Mouse (Mus musculus): ENCODE data around the gene Utp11. TPM values are rescaled to one million over a fixed set of nuclear protein-coding genes. Genes with fewer than 3 reads are reported as not detected.
A peak's percentile ranks its signal among the peaks of the same experiment; 100 is the strongest.

Utp11 gene
- polyA plus RNA-seq, 1 experiment from 2014 or later = 78.6 TPM

- no peak for DNase-seq (ENCODE audit: low spot score)
- Histone ChIP-seq H3K4me1 (no peaks in the 10 kb centered on the region), H3K27me3 (replicated peaks; ENCODE audit: low read depth, poor library complexity, severe bottlenecking) (no peaks in the 10 kb centered on the region), H3K36me3 (replicated peaks) (peaks cover 94% of the 10 kb centered on the region), H3K9me3 (no peaks in the 10 kb centered on the region), H3K27ac (replicated peaks) (no peak overlapping the region), H3K4me3 (no peak overlapping the region)
- WGBS = 64% methylated on average over 7 of the region's 7 CpGs
Measured at GRCm38 (mm10) chr4:124682270-124682669, 11.1 kb downstream of the Utp11 start.

GRCm38 (mm10) chr4:124675958-124676357, 17.4 kb downstream of the Utp11 start:
- whole genome bisulfite sequencing = 84% methylated on average over 6 of the region's 6 CpGs

GRCm38 (mm10) chr4:124675037-124675436, 18.4 kb downstream of the Utp11 start:
- peaks cover 34% of the 10 kb centered on the region for H3K4me1 ChIP-seq
- H3K4me3 ChIP-seq = no peak overlapping the region
- no peak overlapping the region for H3K27ac ChIP-seq (replicated peaks)
- under 1% methylated on average over 4 of the region's 4 CpGs for WGBS
- peak; percentile 81 for DNase-seq (ENCODE audit: low spot score)
- peaks cover 48% of the 10 kb centered on the region for H3K27me3 ChIP-seq (replicated peaks; ENCODE audit: low read depth, poor library complexity, severe bottlenecking)
- no peaks in the 10 kb centered on the region for H3K9me3 ChIP-seq
- H3K36me3 ChIP-seq (replicated peaks) = peaks cover 39% of the 10 kb centered on the region

More at GRCm38 (mm10) chr4:124675958-124676357, 17.4 kb downstream of the Utp11 start:
- no peak overlapping the region for H3K27ac ChIP-seq (replicated peaks)
- peaks cover 34% of the 10 kb centered on the region for H3K4me1 ChIP-seq
- peaks cover 49% of the 10 kb centered on the region for H3K36me3 ChIP-seq (replicated peaks)
- DNase-seq (ENCODE audit: low spot score) = no peak
- H3K27me3 ChIP-seq (replicated peaks; ENCODE audit: low read depth, poor library complexity, severe bottlenecking) = peaks cover 38% of the 10 kb centered on the region
- H3K4me3 ChIP-seq = no peak overlapping the region
- no peaks in the 10 kb centered on the region for H3K9me3 ChIP-seq

- H3K27ac ChIP-seq (replicated peaks) = peak overlapping the region; percentile 48; the same call in 1 of the 2 replicates
- no peak overlapping the region for H3K4me3 ChIP-seq
- peaks cover 50% of the 10 kb centered on the region for H3K27me3 ChIP-seq (replicated peaks; ENCODE audit: low read depth, poor library complexity, severe bottlenecking)
- no peak for DNase-seq (ENCODE audit: low spot score)
- peaks cover 34% of the 10 kb centered on the region for H3K4me1 ChIP-seq
- no peaks in the 10 kb centered on the region for H3K9me3 ChIP-seq
- 56% methylated on average over 17 of the region's 17 CpGs for WGBS
- H3K36me3 ChIP-seq (replicated peaks) = peaks cover 34% of the 10 kb centered on the region
Measured at GRCm38 (mm10) chr4:124674334-124675032, 18.9 kb downstream of the Utp11 start.

GRCm38 (mm10) chr4:124672347-124673320, 20.8 kb downstream of the Utp11 start:
- peaks cover 16% of the 10 kb centered on the region for H3K36me3 ChIP-seq (replicated peaks)
- peaks cover 68% of the 10 kb centered on the region for H3K27me3 ChIP-seq (replicated peaks; ENCODE audit: low read depth, poor library complexity, severe bottlenecking)
- H3K4me1 ChIP-seq = peaks cover 42% of the 10 kb centered on the region
- H3K27ac ChIP-seq (replicated peaks) = peak overlapping the region; percentile 44; the same call in 1 of the 2 replicates
- peak overlapping the region; percentile 51 for H3K4me3 ChIP-seq
- 3% methylated on average over 30 of the region's 31 CpGs for WGBS
- DNase-seq (ENCODE audit: low spot score) = peak; percentile 39
- H3K9me3 ChIP-seq = no peaks in the 10 kb centered on the region

- WGBS = 36% methylated on average over 7 of the region's 7 CpGs
- DNase-seq (ENCODE audit: low spot score) = no peak
- no peaks in the 10 kb centered on the region for H3K9me3 ChIP-seq
- peaks cover 6% of the 10 kb centered on the region; the same call in 1 of the 2 replicates for H3K36me3 ChIP-seq (replicated peaks)
- 0 out of 2 replicates have a peak overlapping the region, but pooled peaks have one; percentile 44 for H3K27ac ChIP-seq (replicated peaks)
- peaks cover 48% of the 10 kb centered on the region for H3K4me1 ChIP-seq
- H3K4me3 ChIP-seq = peak overlapping the region; percentile 51; the same call in 1 of the 2 replicates
- H3K27me3 ChIP-seq (replicated peaks; ENCODE audit: low read depth, poor library complexity, severe bottlenecking) = peaks cover 79% of the 10 kb centered on the region
Measured at GRCm38 (mm10) chr4:124671583-124671982, 21.8 kb downstream of the Utp11 start.

- H3K27ac ChIP-seq (replicated peaks) = no peak overlapping the region
- no peak overlapping the region for H3K4me3 ChIP-seq
- 70% methylated on average over 8 of the region's 8 CpGs for WGBS
- H3K4me1 ChIP-seq = peaks cover 50% of the 10 kb centered on the region
- no peaks in the 10 kb centered on the region for H3K36me3 ChIP-seq (replicated peaks)
- H3K9me3 ChIP-seq = no peaks in the 10 kb centered on the region
- DNase-seq (ENCODE audit: low spot score) = no peak
- H3K27me3 ChIP-seq (replicated peaks; ENCODE audit: low read depth, poor library complexity, severe bottlenecking) = peaks cover 92% of the 10 kb centered on the region
Measured at GRCm38 (mm10) chr4:124670232-124670631, 23.2 kb downstream of the Utp11 start.

- 15% methylated on average over 8 of the region's 8 CpGs for WGBS
- Histone ChIP-seq H3K4me1 (peaks cover 42% of the 10 kb centered on the region), H3K27me3 (replicated peaks; ENCODE audit: low read depth, poor library complexity, severe bottlenecking) (peaks cover 97% of the 10 kb centered on the region), H3K4me3 (no peak overlapping the region), H3K27ac (replicated peaks) (no peak overlapping the region), H3K36me3 (replicated peaks) (no peaks in the 10 kb centered on the region), H3K9me3 (no peaks in the 10 kb centered on the region)
- no peak for DNase-seq (ENCODE audit: low spot score)
Measured at GRCm38 (mm10) chr4:124668078-124668477, 25.3 kb downstream of the Utp11 start.

GRCm38 (mm10) chr4:124667476-124668033, 25.8 kb downstream of the Utp11 start:
- no peak overlapping the region for H3K4me3 ChIP-seq
- WGBS = 24% methylated on average over 14 of the region's 14 CpGs
- no peak for DNase-seq (ENCODE audit: low spot score)
- peaks cover 37% of the 10 kb centered on the region for H3K4me1 ChIP-seq
- H3K27me3 ChIP-seq (replicated peaks; ENCODE audit: low read depth, poor library complexity, severe bottlenecking) = peaks cover 97% of the 10 kb centered on the region
- no peaks in the 10 kb centered on the region for H3K36me3 ChIP-seq (replicated peaks)
- no peaks in the 10 kb centered on the region for H3K9me3 ChIP-seq
- H3K27ac ChIP-seq (replicated peaks) = peak overlapping the region; percentile 31; the same call in 1 of the 2 replicates

- DNase-seq (ENCODE audit: low spot score) = no peak
- peaks cover 99% of the 10 kb centered on the region for H3K27me3 ChIP-seq (replicated peaks; ENCODE audit: low read depth, poor library complexity, severe bottlenecking)
- peaks cover 28% of the 10 kb centered on the region for H3K4me1 ChIP-seq
Measured at GRCm38 (mm10) chr4:124664604-124665003, 28.8 kb downstream of the Utp11 start.

GRCm38 (mm10) chr4:124664185-124664584, 29.2 kb downstream of the Utp11 start:
- Histone ChIP-seq H3K9me3 (no peaks in the 10 kb centered on the region), H3K4me1 (peaks cover 32% of the 10 kb centered on the region), H3K27me3 (replicated peaks; ENCODE audit: low read depth, poor library complexity, severe bottlenecking) (peaks cover 100% of the 10 kb centered on the region), H3K27ac (replicated peaks) (no peak overlapping the region), H3K36me3 (replicated peaks) (no peaks in the 10 kb centered on the region), H3K4me3 (no peak overlapping the region)
- WGBS = 71% methylated on average over 9 of the region's 9 CpGs
- DNase-seq (ENCODE audit: low spot score) = no peak

More at GRCm38 (mm10) chr4:124664604-124665003, 28.8 kb downstream of the Utp11 start:
- H3K9me3 ChIP-seq = no peaks in the 10 kb centered on the region
- no peak overlapping the region for H3K4me3 ChIP-seq
- H3K36me3 ChIP-seq (replicated peaks) = no peaks in the 10 kb centered on the region
- no peak overlapping the region for H3K27ac ChIP-seq (replicated peaks)
- WGBS = 81% methylated on average over 15 of the region's 15 CpGs

- 62% methylated on average over 3 of the region's 3 CpGs for WGBS
- H3K27me3 ChIP-seq (replicated peaks; ENCODE audit: low read depth, poor library complexity, severe bottlenecking) = peaks cover 100% of the 10 kb centered on the region
- no peaks in the 10 kb centered on the region for H3K9me3 ChIP-seq
- no peak overlapping the region for H3K4me3 ChIP-seq
- H3K27ac ChIP-seq (replicated peaks) = no peak overlapping the region
- DNase-seq (ENCODE audit: low spot score) = no peak
- peaks cover 36% of the 10 kb centered on the region for H3K4me1 ChIP-seq
- H3K36me3 ChIP-seq (replicated peaks) = no peaks in the 10 kb centered on the region
Measured at GRCm38 (mm10) chr4:124663034-124663433, 30.4 kb downstream of the Utp11 start.

All from embryonic facial prominence, embryonic 10.5 days (tissue).